Mouse (Mus musculus): Measurements from ENCODE around the gene Anxa2. TPM values are rescaled to one million over a fixed set of nuclear protein-coding genes. Genes with fewer than 3 reads are reported as not detected.

Anxa2 gene
- total and polyA plus RNA-seq, 3 experiments, result 7.3 to 56.9 (median 27.3) TPM

- H3K4me3 ChIP-seq (ENCODE audit: low read depth, low read length), result no peak overlapping the region
- H3K36me3 ChIP-seq (replicated peaks), result peaks cover 88% of the 10 kb centered on the region
- TF ChIP-seq GATA1 (IDR thresholded peaks at IDR 0.05; ENCODE audit: borderline replicate concordance, low read length), result no peak
- no peak for TF ChIP-seq CTCF (IDR thresholded peaks at IDR 0.05; ENCODE audit: low read depth, low read length)
- no peak for TF ChIP-seq POLR2AphosphoS5 (IDR thresholded peaks at IDR 0.05; ENCODE audit: insufficient replicate concordance, low read depth, low read length)
- TF ChIP-seq GATA2 (IDR thresholded peaks at IDR 0.05; ENCODE audit: borderline replicate concordance, low read depth, low read length), result no peak
- no peak for TF ChIP-seq TAL1 (conservative IDR thresholded peaks at IDR 0.05; ENCODE audit: low read depth, low read length)
- peaks cover 4% of the 10 kb centered on the region; the same call in 1 of the 2 replicates for H3K27me3 ChIP-seq (ENCODE audit: insufficient read depth, low read length)
- H3K9me3 ChIP-seq (replicated peaks), result no peaks in the 10 kb centered on the region
- peaks cover 20% of the 10 kb centered on the region for H3K4me1 ChIP-seq (ENCODE audit: insufficient read depth, low read depth, low read length)
- DNase-seq (ENCODE audit: low spot score), result no peak
- ATAC-seq (ENCODE audit: extremely low read depth, insufficient number of reproducible peaks, low FRiP score, poor library complexity, severe bottlenecking), result no peak
Observed at GRCm38 (mm10) chr9:69466098-69466497, 12.7 kb downstream of the Anxa2 start.

- H3K36me3 ChIP-seq (replicated peaks), result peaks cover 88% of the 10 kb centered on the region
- ATAC-seq (ENCODE audit: extremely low read depth, insufficient number of reproducible peaks, low FRiP score, poor library complexity, severe bottlenecking) (no peak), DNase-seq (ENCODE audit: low spot score) (no peak)
- no peaks in the 10 kb centered on the region for H3K9me3 ChIP-seq (replicated peaks)
- TF ChIP-seq CTCF (IDR thresholded peaks at IDR 0.05; ENCODE audit: low read depth, low read length), result no peak
- TF ChIP-seq POLR2AphosphoS5 (IDR thresholded peaks at IDR 0.05; ENCODE audit: insufficient replicate concordance, low read depth, low read length), result no peak
- TF ChIP-seq GATA2 (IDR thresholded peaks at IDR 0.05; ENCODE audit: borderline replicate concordance, low read depth, low read length), result no peak
- TF ChIP-seq GATA1 (IDR thresholded peaks at IDR 0.05; ENCODE audit: borderline replicate concordance, low read length), result no peak
- no peak for TF ChIP-seq TAL1 (conservative IDR thresholded peaks at IDR 0.05; ENCODE audit: low read depth, low read length)
- H3K4me1 ChIP-seq (ENCODE audit: insufficient read depth, low read depth, low read length), result peaks cover 20% of the 10 kb centered on the region
- H3K27me3 ChIP-seq (ENCODE audit: insufficient read depth, low read length), result peaks cover 4% of the 10 kb centered on the region; the same call in 1 of the 2 replicates
- H3K4me3 ChIP-seq (ENCODE audit: low read depth, low read length), result no peak overlapping the region
Observed at GRCm38 (mm10) chr9:69467310-69467939, 14.0 kb downstream of the Anxa2 start.

- DNase-seq (ENCODE audit: low spot score) (no peak), ATAC-seq (ENCODE audit: extremely low read depth, insufficient number of reproducible peaks, low FRiP score, poor library complexity, severe bottlenecking) (no peak)
- Histone ChIP-seq H3K36me3 (replicated peaks) (peaks cover 92% of the 10 kb centered on the region), H3K27me3 (ENCODE audit: insufficient read depth, low read length) (peaks cover 4% of the 10 kb centered on the region; the same call in 1 of the 2 replicates), H3K9me3 (replicated peaks) (no peaks in the 10 kb centered on the region), H3K4me3 (ENCODE audit: low read depth, low read length) (no peak overlapping the region), H3K4me1 (ENCODE audit: insufficient read depth, low read depth, low read length) (peaks cover 17% of the 10 kb centered on the region)
- no peak for TF ChIP-seq POLR2AphosphoS5 (IDR thresholded peaks at IDR 0.05; ENCODE audit: insufficient replicate concordance, low read depth, low read length)
- no peak for TF ChIP-seq TAL1 (conservative IDR thresholded peaks at IDR 0.05; ENCODE audit: low read depth, low read length)
- TF ChIP-seq CTCF (IDR thresholded peaks at IDR 0.05; ENCODE audit: low read depth, low read length), result no peak
- TF ChIP-seq GATA2 (IDR thresholded peaks at IDR 0.05; ENCODE audit: borderline replicate concordance, low read depth, low read length), result no peak
- no peak for TF ChIP-seq GATA1 (IDR thresholded peaks at IDR 0.05; ENCODE audit: borderline replicate concordance, low read length)
Observed at GRCm38 (mm10) chr9:69468991-69469390, 15.6 kb downstream of the Anxa2 start.

GRCm38 (mm10) chr9:69470362-69470761, 16.9 kb downstream of the Anxa2 start:
- H3K27me3 ChIP-seq (ENCODE audit: insufficient read depth, low read length), result peaks cover 4% of the 10 kb centered on the region; the same call in 1 of the 2 replicates
- H3K4me1 ChIP-seq (ENCODE audit: insufficient read depth, low read depth, low read length), result peaks cover 17% of the 10 kb centered on the region
- ATAC-seq (ENCODE audit: extremely low read depth, insufficient number of reproducible peaks, low FRiP score, poor library complexity, severe bottlenecking), result no peak
- no peak overlapping the region for H3K4me3 ChIP-seq (ENCODE audit: low read depth, low read length)
- TF ChIP-seq GATA2 (IDR thresholded peaks at IDR 0.05; ENCODE audit: borderline replicate concordance, low read depth, low read length), result no peak
- TF ChIP-seq TAL1 (conservative IDR thresholded peaks at IDR 0.05; ENCODE audit: low read depth, low read length), result no peak
- no peak for TF ChIP-seq POLR2AphosphoS5 (IDR thresholded peaks at IDR 0.05; ENCODE audit: insufficient replicate concordance, low read depth, low read length)
- DNase-seq (ENCODE audit: low spot score), result no peak
- H3K36me3 ChIP-seq (replicated peaks), result peaks cover 89% of the 10 kb centered on the region
- H3K9me3 ChIP-seq (replicated peaks), result no peaks in the 10 kb centered on the region

GRCm38 (mm10) chr9:69470921-69471320, 17.5 kb downstream of the Anxa2 start:
- H3K4me3 ChIP-seq (ENCODE audit: low read depth, low read length), result no peak overlapping the region
- peaks cover 4% of the 10 kb centered on the region; the same call in 1 of the 2 replicates for H3K27me3 ChIP-seq (ENCODE audit: insufficient read depth, low read length)
- ATAC-seq (ENCODE audit: extremely low read depth, insufficient number of reproducible peaks, low FRiP score, poor library complexity, severe bottlenecking) (no peak), DNase-seq (ENCODE audit: low spot score) (no peak)
- H3K36me3 ChIP-seq (replicated peaks), result peaks cover 88% of the 10 kb centered on the region
- no peaks in the 10 kb centered on the region for H3K9me3 ChIP-seq (replicated peaks)
- TF ChIP-seq POLR2AphosphoS5 (IDR thresholded peaks at IDR 0.05; ENCODE audit: insufficient replicate concordance, low read depth, low read length), result no peak
- no peak for TF ChIP-seq CTCF (IDR thresholded peaks at IDR 0.05; ENCODE audit: low read depth, low read length)
- TF ChIP-seq GATA2 (IDR thresholded peaks at IDR 0.05; ENCODE audit: borderline replicate concordance, low read depth, low read length), result no peak
- no peak for TF ChIP-seq TAL1 (conservative IDR thresholded peaks at IDR 0.05; ENCODE audit: low read depth, low read length)
- no peak for TF ChIP-seq GATA1 (IDR thresholded peaks at IDR 0.05; ENCODE audit: borderline replicate concordance, low read length)
- H3K4me1 ChIP-seq (ENCODE audit: insufficient read depth, low read depth, low read length), result peaks cover 17% of the 10 kb centered on the region

GRCm38 (mm10) chr9:69472724-69473123, 19.3 kb downstream of the Anxa2 start:
- Histone ChIP-seq H3K27me3 (ENCODE audit: insufficient read depth, low read length) (peaks cover 4% of the 10 kb centered on the region; the same call in 1 of the 2 replicates), H3K4me3 (ENCODE audit: low read depth, low read length) (no peak overlapping the region), H3K9me3 (replicated peaks) (no peaks in the 10 kb centered on the region), H3K4me1 (ENCODE audit: insufficient read depth, low read depth, low read length) (peaks cover 7% of the 10 kb centered on the region; the same call in 1 of the 2 replicates), H3K36me3 (replicated peaks) (peaks cover 88% of the 10 kb centered on the region)
- TF ChIP-seq TAL1 (conservative IDR thresholded peaks at IDR 0.05; ENCODE audit: low read depth, low read length), result no peak
- TF ChIP-seq GATA2 (IDR thresholded peaks at IDR 0.05; ENCODE audit: borderline replicate concordance, low read depth, low read length), result no peak
- no peak for TF ChIP-seq POLR2AphosphoS5 (IDR thresholded peaks at IDR 0.05; ENCODE audit: insufficient replicate concordance, low read depth, low read length)
- no peak for TF ChIP-seq CTCF (IDR thresholded peaks at IDR 0.05; ENCODE audit: low read depth, low read length)
- no peak for TF ChIP-seq GATA1 (IDR thresholded peaks at IDR 0.05; ENCODE audit: borderline replicate concordance, low read length)
- DNase-seq (ENCODE audit: low spot score), result no peak
- ATAC-seq (ENCODE audit: extremely low read depth, insufficient number of reproducible peaks, low FRiP score, poor library complexity, severe bottlenecking), result no peak

Data from G1E (cell line).